Mouse (Mus musculus) megakaryocyte, embryonic 14.5 days (primary cell): ENCODE measurements around the gene Dcakd. TPM values are rescaled to one million over a fixed set of nuclear protein-coding genes. Genes with fewer than 3 reads are reported as not detected.

Experiments used
- H3K27me3 ChIP-seq: replicated peaks from 2 replicates; pipeline ENCODE3; 2012; ENCODE audit warnings: inconsistent platforms
- H3K36me3 ChIP-seq: replicated peaks from 2 replicates; pipeline ENCODE3; 2012; ENCODE audit warnings: low read length, inconsistent platforms, mixed read lengths
- H3K4me1 ChIP-seq: 2 replicates; pipeline ENCODE4 v1.6.1; 2012; ENCODE audit warnings: inconsistent platforms
- H3K4me3 ChIP-seq: replicated peaks from 2 replicates; pipeline ENCODE3; 2012; ENCODE audit warnings: moderate library complexity, mild to moderate bottlenecking, inconsistent platforms
- H3K9me3 ChIP-seq: 2 replicates; pipeline ENCODE4 v1.6.1; 2012; ENCODE audit warnings: inconsistent platforms
- FLI1 ChIP-seq: IDR thresholded peaks from 2 replicates; pipeline ENCODE4 v1.6.1; 2012; ENCODE audit warnings: low read length, inconsistent platforms, mixed read lengths
- GATA1 ChIP-seq: IDR thresholded peaks from 3 replicates; pipeline ENCODE4 v1.6.1; 2012; ENCODE audit warnings: mixed read lengths, low read length, inconsistent platforms, borderline replicate concordance
- polyA plus RNA-seq: library from polyadenylated mRNA; stranded (reverse); fragments of >175 nt; gene quantifications from 2 replicates; pipeline ENCODE4 v1.2.3, GENCODE M21; 2012; ENCODE audit warnings: low replicate concordance; ENCODE audit not compliant: insufficient read depth

The Dcakd gene
- polyA plus RNA-seq, 1 experiment, result 56.4 TPM

DNA sequence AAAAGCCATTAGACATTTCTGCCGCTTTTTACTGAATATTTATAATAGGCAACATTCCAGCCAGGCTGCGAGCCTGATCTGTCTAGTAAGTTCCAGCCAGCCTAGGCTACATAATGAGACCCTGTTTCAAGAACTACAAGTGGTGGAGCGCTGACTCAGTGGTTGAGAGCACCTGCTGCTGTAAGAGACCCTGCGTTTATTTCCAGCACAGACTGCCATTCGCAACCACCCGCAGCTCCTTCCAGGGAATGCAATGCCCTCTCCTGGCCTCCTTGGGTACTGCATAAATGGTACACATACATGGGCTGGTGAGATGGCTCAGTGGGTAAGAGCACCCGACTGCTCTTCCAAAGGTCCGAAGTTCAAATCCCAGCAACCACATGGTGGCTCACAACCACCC is 18.9 kb downstream of the Dcakd start:
- TF ChIP-seq FLI1 (no peak), GATA1 (no peak)
- no peaks in the 10 kb centered on the region for H3K27me3 ChIP-seq
- H3K36me3 ChIP-seq, result peaks cover 15% of the 10 kb centered on the region
- H3K9me3 ChIP-seq, result peaks cover 2% of the 10 kb centered on the region; the same call in 1 of the 2 replicates
- H3K4me3 ChIP-seq, result no peak overlapping the region
- peaks cover 32% of the 10 kb centered on the region for H3K4me1 ChIP-seq

DNA sequence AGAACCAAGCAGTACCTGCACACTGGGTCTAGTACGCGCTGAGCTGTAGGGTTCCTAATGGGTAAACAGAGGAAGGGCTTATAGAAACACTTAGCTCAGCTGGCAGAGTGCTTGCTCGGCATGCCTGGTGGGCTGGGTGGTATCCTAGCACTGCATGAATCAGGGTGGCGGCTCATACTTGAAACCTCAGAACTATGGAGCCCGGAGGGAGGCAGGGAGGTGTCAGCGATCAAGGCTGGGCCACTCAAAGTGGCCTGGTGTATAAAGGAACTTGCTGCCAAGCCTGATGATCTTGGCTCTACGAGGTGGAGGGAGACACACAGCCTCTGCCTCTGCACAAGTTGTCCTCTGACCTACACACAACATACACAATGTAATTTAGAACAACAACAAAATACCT is 19.6 kb downstream of the Dcakd start:
- peaks cover 2% of the 10 kb centered on the region; the same call in 1 of the 2 replicates for H3K9me3 ChIP-seq
- H3K4me3 ChIP-seq, result no peak overlapping the region
- peaks cover 33% of the 10 kb centered on the region for H3K4me1 ChIP-seq

DNA sequence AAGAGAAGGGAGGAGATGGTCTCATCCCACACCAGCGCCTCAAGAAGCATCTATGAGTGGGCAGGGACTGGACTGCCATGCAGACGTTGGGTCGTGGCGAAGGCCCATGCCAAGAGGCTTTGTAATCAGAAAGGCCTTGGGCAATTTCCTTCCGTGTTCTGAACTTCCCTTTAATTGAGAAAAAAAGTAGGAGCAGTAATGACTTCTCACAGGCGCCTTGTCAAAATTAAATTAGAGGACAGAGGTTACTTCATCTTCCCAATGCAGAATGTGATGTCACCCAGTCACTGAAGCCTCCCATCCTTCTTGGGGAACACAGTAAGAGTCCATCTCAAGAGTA is 21.2 kb downstream of the Dcakd start:
- peaks cover 43% of the 10 kb centered on the region for H3K4me1 ChIP-seq
- peaks cover 12% of the 10 kb centered on the region for H3K36me3 ChIP-seq
- TF ChIP-seq GATA1 (no peak), FLI1 (no peak)

More for the DNA sequence above, 19.6 kb downstream of the Dcakd start:
- Histone ChIP-seq H3K36me3 (peaks cover 15% of the 10 kb centered on the region), H3K27me3 (no peaks in the 10 kb centered on the region)
- no peak for TF ChIP-seq GATA1
- TF ChIP-seq FLI1, result no peak

DNA sequence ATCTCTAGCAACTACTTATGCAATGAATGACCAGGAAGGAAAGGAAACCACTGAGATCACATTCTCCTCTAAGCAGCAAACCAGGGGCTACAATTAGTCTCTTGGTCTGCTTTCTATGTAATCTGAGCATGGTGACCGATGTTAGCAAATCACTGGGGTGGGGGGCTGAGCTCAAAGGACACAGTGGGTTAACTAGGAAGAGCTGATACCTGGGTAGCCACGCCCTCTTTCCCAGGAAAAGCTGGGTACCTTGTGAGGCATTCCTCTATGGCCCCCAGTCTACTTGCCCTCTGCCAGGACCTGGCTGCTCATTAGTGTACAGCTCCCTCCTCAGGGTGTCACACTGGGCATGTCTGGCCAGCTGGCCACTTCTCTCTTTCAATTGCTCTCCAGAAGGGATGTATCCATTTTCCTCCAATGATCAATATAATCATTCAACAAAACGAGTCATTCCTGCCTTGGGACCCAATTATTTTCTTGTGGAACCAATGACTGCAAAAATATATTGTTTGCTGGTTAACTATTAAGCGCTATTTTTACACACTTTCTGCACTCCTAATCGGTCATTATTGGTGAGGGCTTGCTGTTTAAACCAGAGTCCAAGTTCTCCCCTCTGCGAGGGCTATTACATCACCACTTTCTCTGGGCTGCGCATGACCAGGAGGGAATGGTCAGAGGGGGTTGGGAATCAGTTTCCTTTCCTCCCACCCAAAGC is 21.7 kb downstream of the Dcakd start:
- H3K36me3 ChIP-seq, result peaks cover 12% of the 10 kb centered on the region
- no peaks in the 10 kb centered on the region for H3K27me3 ChIP-seq
- peaks cover 2% of the 10 kb centered on the region; the same call in 1 of the 2 replicates for H3K9me3 ChIP-seq
- peaks cover 43% of the 10 kb centered on the region for H3K4me1 ChIP-seq
- no peak for TF ChIP-seq GATA1
- TF ChIP-seq FLI1, result no peak
- no peak overlapping the region for H3K4me3 ChIP-seq

More for the DNA sequence above, 21.2 kb downstream of the Dcakd start:
- H3K27me3 ChIP-seq, result no peaks in the 10 kb centered on the region
- H3K4me3 ChIP-seq, result no peak overlapping the region
- peaks cover 2% of the 10 kb centered on the region; the same call in 1 of the 2 replicates for H3K9me3 ChIP-seq

DNA sequence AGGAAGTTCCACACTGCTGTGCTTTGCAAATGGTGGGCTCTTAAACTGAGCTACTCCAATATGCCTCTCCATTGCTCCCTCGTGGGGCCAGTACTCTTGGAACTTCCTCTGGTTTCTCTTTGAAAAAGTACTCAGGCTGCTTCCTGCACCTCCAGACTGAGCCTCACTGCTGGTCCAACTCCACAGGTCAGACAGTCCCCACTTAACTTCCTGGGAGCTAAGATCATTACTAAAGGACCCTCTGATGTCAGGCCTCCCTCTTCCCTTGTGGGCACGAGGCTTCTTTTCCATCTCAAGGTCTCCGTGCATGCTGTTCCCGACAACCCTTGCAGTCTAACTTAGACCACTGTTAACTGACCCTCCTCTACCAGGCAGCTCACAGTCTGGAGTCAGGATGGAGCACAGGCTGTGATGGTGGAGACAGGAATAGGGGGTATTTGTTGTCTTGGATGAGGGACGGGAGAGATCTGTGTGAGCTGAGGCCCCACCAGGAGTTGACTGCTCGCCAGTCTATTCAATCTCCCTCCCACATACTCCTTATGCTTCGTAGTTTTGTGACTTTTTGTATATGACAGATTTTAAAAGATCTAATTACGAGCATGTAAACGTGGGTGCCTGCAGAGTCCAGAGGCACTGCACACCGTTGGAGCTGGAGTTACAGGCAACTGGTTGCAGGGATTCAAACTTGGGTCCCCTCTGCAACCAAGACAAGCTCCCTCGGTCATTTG is 22.7 kb downstream of the Dcakd start:
- Histone ChIP-seq H3K27me3 (no peaks in the 10 kb centered on the region), H3K36me3 (peaks cover 7% of the 10 kb centered on the region), H3K4me3 (peak overlapping the region; percentile 38), H3K9me3 (peaks cover 2% of the 10 kb centered on the region; the same call in 1 of the 2 replicates), H3K4me1 (peaks cover 37% of the 10 kb centered on the region)
- TF ChIP-seq FLI1 (no peak), GATA1 (no peak)

DNA sequence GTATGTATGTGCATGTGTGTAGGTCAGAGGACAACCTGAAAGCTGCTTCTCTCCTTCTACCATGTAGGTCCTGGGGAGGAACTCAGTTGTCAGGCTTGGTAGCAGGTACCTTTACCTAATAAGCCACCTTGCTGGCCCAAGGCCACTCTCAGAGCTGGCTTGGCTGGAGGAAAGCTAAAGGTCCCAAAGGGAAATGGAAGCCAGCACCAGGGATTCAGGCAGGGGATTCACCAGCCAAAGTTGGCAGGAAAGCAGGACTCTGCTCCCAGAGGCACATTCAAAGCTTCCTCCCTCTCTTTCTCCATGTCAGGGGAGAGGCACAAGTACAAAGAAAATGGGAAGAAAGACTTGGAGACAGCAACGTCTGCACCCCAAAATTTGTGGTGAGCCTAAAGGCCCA is 23.3 kb downstream of the Dcakd start:
- H3K4me3 ChIP-seq, result no peak overlapping the region
- TF ChIP-seq FLI1 (no peak), GATA1 (no peak)
- peaks cover 2% of the 10 kb centered on the region; the same call in 1 of the 2 replicates for H3K9me3 ChIP-seq
- no peaks in the 10 kb centered on the region for H3K27me3 ChIP-seq
- peaks cover 11% of the 10 kb centered on the region for H3K36me3 ChIP-seq
- peaks cover 42% of the 10 kb centered on the region for H3K4me1 ChIP-seq

DNA sequence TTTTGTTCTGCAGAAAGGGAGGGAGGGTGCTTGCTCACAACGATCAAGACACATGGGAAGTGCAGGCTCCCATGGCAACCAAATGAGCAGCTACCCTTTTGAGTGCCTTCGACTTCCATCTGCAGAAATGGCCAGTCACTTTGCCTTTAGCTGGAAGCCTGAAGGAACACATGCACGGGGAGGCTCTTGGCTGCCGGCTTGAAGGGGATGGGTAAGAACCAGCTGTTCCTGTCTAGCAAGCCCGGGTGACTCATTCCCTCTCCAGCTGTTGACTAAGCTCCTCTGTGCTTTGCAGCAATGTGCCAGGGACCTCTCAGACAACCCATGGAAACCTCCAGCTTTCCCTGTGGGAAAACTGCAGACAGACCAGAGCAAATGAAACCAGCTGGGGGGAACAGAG is 24.9 kb downstream of the Dcakd start:
- no peaks in the 10 kb centered on the region for H3K9me3 ChIP-seq
- H3K4me1 ChIP-seq, result peaks cover 56% of the 10 kb centered on the region
- peaks cover 20% of the 10 kb centered on the region for H3K36me3 ChIP-seq

DNA sequence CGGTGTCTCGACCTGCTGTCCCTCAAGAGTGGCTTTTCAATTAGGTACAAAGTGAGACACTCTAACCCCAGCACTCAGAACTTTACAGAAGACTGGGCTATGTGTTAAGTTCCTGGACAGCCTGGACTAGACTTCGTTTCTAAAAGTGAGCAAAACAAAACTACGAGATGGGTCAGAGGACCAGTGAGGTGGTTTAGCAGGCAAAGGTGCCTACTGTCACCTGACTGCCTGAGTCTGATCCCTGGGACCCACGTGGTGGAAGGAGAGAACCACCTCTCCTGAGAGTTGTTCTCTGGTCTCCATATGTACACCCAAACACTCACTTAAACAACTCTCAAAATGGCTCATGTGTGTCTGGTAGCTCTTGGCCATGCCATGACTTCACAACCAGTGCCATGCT is 27.1 kb downstream of the Dcakd start:
- Histone ChIP-seq H3K36me3 (peaks cover 40% of the 10 kb centered on the region), H3K4me3 (no peak overlapping the region), H3K27me3 (no peaks in the 10 kb centered on the region), H3K4me1 (peaks cover 58% of the 10 kb centered on the region), H3K9me3 (no peaks in the 10 kb centered on the region)
- no peak for TF ChIP-seq FLI1

More for the DNA sequence above, 24.9 kb downstream of the Dcakd start:
- H3K27me3 ChIP-seq, result no peaks in the 10 kb centered on the region
- peak overlapping the region; percentile 38 for H3K4me3 ChIP-seq
- no peak for TF ChIP-seq FLI1
- TF ChIP-seq GATA1, result no peak

DNA sequence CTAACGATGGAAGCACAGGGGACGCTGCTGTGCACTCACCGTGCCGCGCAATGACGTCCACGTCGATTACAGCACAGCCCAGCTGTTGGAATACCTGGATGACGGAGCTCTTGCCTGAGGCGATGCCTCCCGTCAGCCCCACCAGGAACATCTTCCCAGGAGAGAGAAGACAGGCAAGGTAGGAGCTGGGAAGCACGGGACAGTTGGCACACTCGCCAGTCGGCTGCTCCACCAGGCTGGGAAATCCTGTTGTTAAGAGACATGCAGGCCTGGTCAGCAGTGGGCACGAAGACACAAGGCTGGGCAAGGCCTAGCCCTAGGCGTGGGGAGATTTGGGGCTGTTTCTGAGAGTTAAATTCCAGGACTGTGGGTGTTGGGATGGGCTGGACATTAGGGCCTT is 28.0 kb downstream of the Dcakd start:
- Histone ChIP-seq H3K4me3 (no peak overlapping the region), H3K4me1 (peaks cover 48% of the 10 kb centered on the region), H3K9me3 (no peaks in the 10 kb centered on the region), H3K27me3 (no peaks in the 10 kb centered on the region), H3K36me3 (peaks cover 49% of the 10 kb centered on the region)
- TF ChIP-seq GATA1, result no peak
- no peak for TF ChIP-seq FLI1

DNA sequence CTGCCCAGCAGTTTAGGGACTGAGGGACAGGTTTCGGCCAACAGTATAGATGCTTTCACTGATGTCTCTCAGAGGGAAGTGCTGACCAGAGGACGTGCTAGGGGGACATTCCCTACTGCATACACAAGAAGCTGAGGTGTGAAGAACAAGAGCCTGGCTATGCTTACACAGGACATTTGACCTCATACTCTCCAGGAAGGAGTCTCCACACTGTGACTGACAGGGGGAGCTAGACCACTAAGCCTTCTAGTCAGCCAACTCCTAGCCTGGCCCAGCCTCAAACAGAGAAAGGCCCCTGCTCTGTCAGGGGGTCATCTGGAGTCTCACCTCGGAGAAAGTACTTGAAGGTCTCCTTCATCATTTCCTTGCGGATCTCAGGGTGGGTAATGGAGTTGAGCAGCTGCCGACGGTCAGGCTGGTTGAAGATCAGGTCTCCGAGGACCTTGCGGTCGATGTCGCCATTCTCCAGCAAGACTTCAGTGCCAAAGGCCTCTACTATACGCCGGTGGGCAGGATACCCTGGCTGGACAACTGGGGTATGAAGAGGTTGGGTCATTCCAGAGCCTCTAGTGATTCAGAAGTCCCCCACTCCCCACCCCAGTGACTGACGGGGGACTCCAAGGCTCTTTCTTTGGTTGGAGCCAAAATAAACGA is 28.7 kb downstream of the Dcakd start:
- H3K36me3 ChIP-seq, result peaks cover 56% of the 10 kb centered on the region

More for the DNA sequence above, 28.7 kb downstream of the Dcakd start:
- Histone ChIP-seq H3K4me1 (peaks cover 44% of the 10 kb centered on the region), H3K4me3 (peak overlapping the region; percentile 85), H3K9me3 (no peaks in the 10 kb centered on the region), H3K27me3 (no peaks in the 10 kb centered on the region)
- TF ChIP-seq FLI1, result no peak
- no peak for TF ChIP-seq GATA1
